Mouse (Mus musculus) neural tube, embryonic 13.5 days (tissue): ENCODE results near the gene Serpinb6c. TPM values are rescaled to one million over a fixed set of nuclear protein-coding genes. Genes with fewer than 3 reads are reported as not detected.

ENCODE experiments used
- ATAC-seq: fragments of 200-750 bp; cut with Nextera tagmentation; 2 replicates; pipeline ENCODE4 v1.8.0; 2017; ENCODE audit warnings: low read depth, mild to moderate bottlenecking, moderate TSS enrichment, moderate library complexity
- H3K27ac ChIP-seq: fragments of 300-500 bp; sonication (generic); replicated peaks from 2 replicates; pipeline ENCODE4 v1.5.1; 2015; ENCODE audit warnings: moderate library complexity, mild to moderate bottlenecking, inconsistent platforms
- H3K27me3 ChIP-seq: fragments of 300-500 bp; sonication (generic); 2 replicates; pipeline ENCODE4 v1.6.1; 2015; ENCODE audit warnings: mild to moderate bottlenecking, inconsistent platforms
- H3K36me3 ChIP-seq: fragments of 300-500 bp; sonication (generic); 2 replicates; pipeline ENCODE4 v1.6.1; 2015; ENCODE audit warnings: mild to moderate bottlenecking, inconsistent platforms
- H3K4me1 ChIP-seq: fragments of 300-500 bp; sonication (generic); replicated peaks from 2 replicates; pipeline ENCODE4 v1.6.1; 2015; ENCODE audit warnings: inconsistent platforms
- H3K4me2 ChIP-seq: fragments of 300-500 bp; sonication (generic); 2 replicates; pipeline ENCODE4 v1.6.1; 2015; ENCODE audit warnings: inconsistent platforms, mild to moderate bottlenecking, moderate library complexity
- H3K4me3 ChIP-seq: fragments of 300-500 bp; sonication (generic); 2 replicates; pipeline ENCODE4 v1.5.1; 2015; ENCODE audit warnings: mild to moderate bottlenecking, inconsistent platforms
- H3K9ac ChIP-seq: fragments of 300-500 bp; sonication (generic); 2 replicates; pipeline ENCODE4 v1.6.1; 2015; ENCODE audit warnings: moderate library complexity, mild to moderate bottlenecking, inconsistent platforms
- H3K9me3 ChIP-seq: fragments of 300-500 bp; sonication (generic); 2 replicates; pipeline ENCODE4 v1.6.1; 2016; ENCODE audit warnings: inconsistent platforms
- WGBS: fragments of 180-500 bp; shearing (Covaris S2); methylation state at CpG from one replicate; pipeline ENCODE4 v1.1.7; 2015; 5-methylcytosine and 5-hydroxymethylcytosine counted together
- polyA plus RNA-seq: library from polyadenylated mRNA; unstranded; fragments of >200 nt; fragmentation: Nextera tagmentation; extraction: Ambion mirVana; gene quantifications from 2 replicates; pipeline ENCODE4 v1.2.1, GENCODE M21; 2015

The Serpinb6c gene
- polyA plus RNA-seq, 1 experiment from 2014 or later, result 0.67 TPM

DNA sequence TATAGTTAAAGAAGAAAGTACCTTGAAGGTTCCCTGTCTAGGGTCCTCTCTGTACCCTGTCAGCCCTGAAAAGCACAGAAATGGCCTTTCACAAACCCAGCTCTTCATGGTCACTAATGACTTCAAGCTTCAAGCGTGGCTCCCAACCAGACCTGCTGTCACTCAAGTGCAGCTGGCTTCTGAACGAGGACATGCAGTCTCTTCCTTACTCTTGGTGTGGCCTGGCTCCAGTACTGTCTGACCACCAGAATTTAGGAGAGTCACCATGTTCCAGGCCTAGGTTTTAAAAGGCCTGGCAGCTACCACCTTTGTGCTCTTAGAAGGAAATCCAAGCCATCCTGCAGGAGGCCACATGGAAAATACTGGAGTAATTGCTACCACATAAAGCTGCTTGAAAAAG lies 24.8 kb upstream of the Serpinb6c start:
- ATAC-seq, result no peak
- Histone ChIP-seq H3K4me2 (no peak overlapping the region), H3K9ac (no peak overlapping the region), H3K27ac (no peak overlapping the region), H3K4me1 (peaks cover 4% of the 10 kb centered on the region; the same call in 1 of the 2 replicates), H3K36me3 (no peaks in the 10 kb centered on the region), H3K9me3 (no peaks in the 10 kb centered on the region), H3K4me3 (no peak overlapping the region), H3K27me3 (no peaks in the 10 kb centered on the region)
- WGBS, result 76% methylated on average over 2 of the region's 2 CpGs

DNA sequence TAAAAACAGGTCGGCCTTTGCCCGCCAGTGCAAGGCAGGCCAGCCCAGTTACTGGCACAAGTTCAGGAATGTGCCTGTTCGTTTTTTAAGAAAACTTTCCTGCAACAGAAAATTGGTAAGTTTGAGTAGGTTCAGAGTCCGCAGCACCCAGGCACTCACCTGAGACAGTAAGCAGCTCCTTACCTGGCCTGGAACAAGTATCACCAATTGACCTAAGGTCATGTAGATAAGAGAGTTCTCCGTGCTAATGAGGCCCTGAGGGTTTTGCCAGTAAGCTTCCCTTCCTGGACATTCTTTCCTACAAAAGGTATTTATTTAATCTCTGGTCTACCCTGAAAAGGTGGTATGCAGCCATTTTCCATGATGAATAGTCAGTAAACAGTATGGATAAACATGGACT lies 16.2 kb upstream of the Serpinb6c start:
- no peak overlapping the region for H3K27ac ChIP-seq
- no peak overlapping the region for H3K4me2 ChIP-seq
- ATAC-seq, result no peak
- no peaks in the 10 kb centered on the region for H3K9me3 ChIP-seq
- no peak overlapping the region for H3K9ac ChIP-seq
- no peak overlapping the region for H3K4me3 ChIP-seq
- no peaks in the 10 kb centered on the region for H3K4me1 ChIP-seq
- WGBS, result 92% methylated on average over 5 of the region's 5 CpGs
- no peaks in the 10 kb centered on the region for H3K27me3 ChIP-seq
- H3K36me3 ChIP-seq, result peaks cover 42% of the 10 kb centered on the region

DNA sequence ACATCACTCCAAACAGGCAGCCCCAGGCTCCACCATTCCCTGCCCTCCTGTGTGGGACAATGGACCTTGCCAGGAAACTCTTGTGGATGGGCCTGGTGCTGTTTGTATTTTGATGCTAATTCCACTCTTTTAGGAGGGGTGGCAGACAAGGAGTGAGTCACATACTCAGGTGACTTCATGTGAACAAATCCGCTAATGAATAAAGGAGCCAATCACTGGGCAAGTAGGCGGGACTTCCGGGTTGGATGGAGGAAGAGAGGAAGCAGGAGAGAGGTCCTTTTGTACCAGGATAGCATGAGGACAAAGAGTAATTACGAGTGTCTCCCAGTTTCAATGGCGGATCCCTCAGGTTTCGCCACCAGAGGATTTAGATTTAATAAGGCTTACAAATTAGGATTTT lies 15.5 kb upstream of the Serpinb6c start:
- no peaks in the 10 kb centered on the region for H3K4me1 ChIP-seq
- WGBS, result 89% methylated on average over 6 of the region's 6 CpGs
- no peak overlapping the region for H3K4me3 ChIP-seq
- no peak overlapping the region for H3K4me2 ChIP-seq
- peaks cover 42% of the 10 kb centered on the region for H3K36me3 ChIP-seq
- H3K27me3 ChIP-seq, result no peaks in the 10 kb centered on the region
- H3K27ac ChIP-seq, result no peak overlapping the region
- H3K9ac ChIP-seq, result no peak overlapping the region
- no peak for ATAC-seq
- no peaks in the 10 kb centered on the region for H3K9me3 ChIP-seq

DNA sequence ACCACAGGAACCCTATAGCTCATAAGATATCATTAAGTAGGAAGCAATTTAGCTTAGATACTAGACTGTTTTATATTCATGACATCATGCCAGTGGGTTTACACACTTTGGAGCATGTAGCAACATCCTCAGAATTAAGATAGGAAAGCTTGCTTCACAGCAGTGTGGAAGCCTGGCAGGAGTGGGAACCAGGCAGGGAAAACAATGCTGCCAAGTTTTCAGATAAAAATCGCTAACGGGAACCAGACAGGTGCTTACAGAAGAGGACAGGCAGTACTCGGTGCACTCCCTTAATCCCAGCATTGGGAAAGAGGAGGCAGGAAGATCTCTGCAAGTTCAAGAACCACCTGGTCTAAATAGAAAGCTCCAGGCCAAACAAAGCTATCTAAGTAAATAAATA lies 1.3 kb upstream of the Serpinb6c start:
- WGBS, result 89% methylated on average over 3 of the region's 3 CpGs
- no peak for ATAC-seq
- no peak overlapping the region for H3K27ac ChIP-seq
- no peaks in the 10 kb centered on the region for H3K9me3 ChIP-seq
- no peaks in the 10 kb centered on the region for H3K27me3 ChIP-seq
- H3K9ac ChIP-seq, result no peak overlapping the region
- no peak overlapping the region for H3K4me3 ChIP-seq
- H3K4me1 ChIP-seq, result no peaks in the 10 kb centered on the region
- no peaks in the 10 kb centered on the region for H3K36me3 ChIP-seq
- no peak overlapping the region for H3K4me2 ChIP-seq

DNA sequence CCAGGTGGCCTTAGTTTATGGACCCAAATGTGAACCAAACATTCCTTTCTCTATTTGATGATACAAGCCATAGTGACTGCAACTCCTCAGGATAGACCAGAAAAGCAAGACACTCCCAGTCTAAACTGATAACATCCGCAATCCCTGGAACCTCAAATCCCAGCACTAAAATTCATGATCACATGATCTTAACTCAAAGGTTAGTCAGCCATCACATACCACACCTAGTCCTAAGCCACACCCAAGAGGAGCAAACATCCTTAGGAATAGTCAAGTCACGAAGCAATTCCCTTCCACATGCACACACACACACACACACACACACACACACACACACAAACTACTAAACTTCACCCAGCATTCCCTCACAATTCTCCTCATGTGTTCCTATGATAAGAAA lies 2.2 kb downstream of the Serpinb6c start:
- Histone ChIP-seq H3K9me3 (no peaks in the 10 kb centered on the region), H3K27ac (no peak overlapping the region), H3K4me1 (no peaks in the 10 kb centered on the region), H3K36me3 (no peaks in the 10 kb centered on the region), H3K27me3 (no peaks in the 10 kb centered on the region), H3K4me2 (no peak overlapping the region), H3K4me3 (no peak overlapping the region), H3K9ac (no peak overlapping the region)
- ATAC-seq, result no peak
- 92% methylated on average over 2 of the region's 2 CpGs for WGBS

DNA sequence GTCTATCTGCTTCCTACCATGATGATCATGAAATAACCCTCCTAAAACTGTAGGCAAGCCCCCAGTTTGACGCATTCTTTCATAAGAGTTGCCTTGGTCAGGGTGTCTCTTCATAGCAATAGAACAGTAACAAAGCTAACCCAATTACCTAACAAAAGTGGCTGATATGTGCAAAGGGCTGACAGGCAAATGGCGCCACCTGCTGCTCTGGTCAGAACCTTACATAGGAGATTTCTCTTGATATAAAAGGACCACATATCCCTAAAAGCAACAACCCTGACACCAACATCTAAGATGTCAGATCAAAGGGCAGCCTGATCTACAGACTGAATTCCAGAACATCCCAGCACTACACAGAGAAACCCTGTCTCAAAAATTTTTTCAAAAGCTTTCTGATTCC lies 11.3 kb downstream of the Serpinb6c start:
- Histone ChIP-seq H3K9me3 (no peaks in the 10 kb centered on the region), H3K27me3 (no peaks in the 10 kb centered on the region), H3K36me3 (no peaks in the 10 kb centered on the region), H3K9ac (no peak overlapping the region), H3K27ac (no peak overlapping the region), H3K4me2 (no peak overlapping the region), H3K4me1 (no peaks in the 10 kb centered on the region), H3K4me3 (no peak overlapping the region)
- WGBS, result 39% methylated on average over 2 of the region's 2 CpGs
- ATAC-seq, result no peak

DNA sequence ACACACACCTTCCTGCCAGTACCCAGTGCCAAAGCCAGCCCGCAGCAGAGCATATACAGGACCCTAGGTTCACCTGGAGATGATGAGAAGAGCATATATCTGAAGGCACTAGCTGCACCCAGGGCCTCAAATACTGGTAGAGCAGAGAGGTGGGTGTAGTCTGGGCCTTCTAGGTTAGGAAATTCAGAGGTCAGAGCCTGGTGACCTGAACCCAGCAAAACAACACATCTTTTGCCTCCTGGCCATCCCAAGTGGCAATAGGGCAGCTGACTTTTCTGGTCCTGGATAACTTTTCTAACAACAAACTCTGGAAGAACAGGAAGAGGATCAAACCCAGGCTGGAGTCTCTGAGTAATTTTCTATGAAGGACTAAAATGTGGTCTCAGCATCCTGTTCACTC lies 62.2 kb downstream of the Serpinb6c start, which contains the start of gene Serpinb6e:
Serpinb6e (minus strand) TSS at position 101 of the 400 bp plus-strand sequence.
- no peak for ATAC-seq

DNA sequence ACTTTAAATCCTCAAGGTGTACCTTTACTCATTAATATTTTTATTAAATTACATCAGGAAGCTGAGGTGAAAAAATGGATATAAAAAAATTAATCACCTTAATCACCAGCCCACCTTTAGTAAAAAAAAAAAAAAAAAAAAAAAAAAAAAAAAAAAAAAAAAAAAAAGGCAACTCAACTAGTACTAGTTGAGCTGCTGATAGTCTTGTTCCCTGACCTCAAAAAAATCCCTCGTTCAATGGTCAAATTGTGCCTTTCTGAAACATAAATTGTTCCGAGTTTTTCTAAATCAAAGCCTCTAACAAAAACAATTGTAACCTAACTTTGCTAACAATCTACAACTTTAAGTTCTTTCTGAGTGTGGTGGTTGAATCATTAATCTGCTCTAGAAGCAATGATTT lies 74.8 kb downstream of the Serpinb6c start:
- H3K4me2 ChIP-seq, result no peak overlapping the region
- H3K36me3 ChIP-seq, result no peaks in the 10 kb centered on the region
- 82% methylated on average over 2 of the region's 2 CpGs for WGBS
- H3K27me3 ChIP-seq, result no peaks in the 10 kb centered on the region
- H3K27ac ChIP-seq, result no peak overlapping the region
- ATAC-seq, result no peak
- H3K4me3 ChIP-seq, result no peak overlapping the region
- no peak overlapping the region for H3K9ac ChIP-seq
- H3K9me3 ChIP-seq, result no peaks in the 10 kb centered on the region
- H3K4me1 ChIP-seq, result no peaks in the 10 kb centered on the region

More for the DNA sequence above, 62.2 kb downstream of the Serpinb6c start, which contains the start of gene Serpinb6e:
- 50% methylated on average over 1 of the region's 1 CpGs for WGBS
- Histone ChIP-seq H3K36me3 (no peaks in the 10 kb centered on the region), H3K4me3 (no peak within 1 kb of the TSS), H3K9me3 (no peaks in the 10 kb centered on the region), H3K4me2 (no peak within 1 kb of the TSS), H3K4me1 (no peaks in the 10 kb centered on the region), H3K27me3 (no peaks in the 10 kb centered on the region), H3K27ac (no peak within 1 kb of the TSS), H3K9ac (no peak within 1 kb of the TSS)

Other genes starting within 250 kb of the Serpinb6c start
- not detected in 2 replicates for gene Serpinb6d, start 244.3 kb downstream of the Serpinb6c start, polyA plus RNA-seq
- gene Serpinb6e, start 62.3 kb downstream of the Serpinb6c start, polyA plus RNA-seq, result not detected in 2 replicates
- gene Nqo2, start 59.0 kb upstream of the Serpinb6c start, polyA plus RNA-seq, result 11.8 and 16.3 TPM in 2 replicates
- gene Ripk1, start 96.7 kb upstream of the Serpinb6c start, polyA plus RNA-seq, result 5.8 and 6.7 TPM in 2 replicates
- 42.9 and 45.1 TPM in 2 replicates for gene Serpinb6a, start 97.1 kb upstream of the Serpinb6c start, polyA plus RNA-seq
- 38.5 and 49.5 TPM in 2 replicates for gene Bphl, start 131.9 kb upstream of the Serpinb6c start, polyA plus RNA-seq
- 1,875 and 2,016 TPM in 2 replicates for gene Tubb2a, start 172.3 kb upstream of the Serpinb6c start, polyA plus RNA-seq
- 644 and 732 TPM in 2 replicates for gene Tubb2b, start 224.8 kb upstream of the Serpinb6c start, polyA plus RNA-seq